Mouse (Mus musculus): ENCODE results near the gene Mid1. TPM values are rescaled to one million over a fixed set of nuclear protein-coding genes. Genes with fewer than 3 reads are reported as not detected.
"Not testable (repeated sequence)": the region's sequence is repeated elsewhere in the genome, so short reads cannot be mapped to it uniquely, and the experiment has no call there.

Gene Mid1
- total RNA-seq, 2 experiments from 2014 or later, result 8.3 to 18.3 TPM

DNA sequence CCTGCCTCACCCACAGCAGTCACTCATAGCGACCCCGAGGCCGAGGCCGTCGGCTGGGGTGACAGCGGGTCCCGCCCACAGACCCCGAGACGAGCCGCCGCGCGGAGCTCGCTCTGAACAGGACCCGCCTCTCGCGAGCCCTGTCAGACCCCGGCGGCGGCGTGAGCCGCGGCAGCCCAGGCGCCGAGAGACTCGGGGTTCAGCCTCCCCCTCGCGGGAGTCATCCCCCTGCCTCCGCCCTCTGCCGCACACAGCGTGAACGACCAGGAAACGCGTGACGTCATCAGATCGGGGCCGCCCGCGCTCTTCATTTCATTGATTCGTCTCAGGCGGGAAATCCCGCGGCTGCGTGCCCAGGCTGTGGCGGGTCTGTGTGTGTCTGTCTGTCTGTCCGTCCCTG lies 311.9 kb downstream of the Mid1 start:
- H3K4me3 ChIP-seq, result peak overlapping the region; percentile 46
- peak; percentile 52 for TF ChIP-seq CTCF (conservative IDR thresholded peaks at IDR 0.05)
- H3K27ac ChIP-seq, result peak overlapping the region; percentile 67; the same call in 1 of the 2 replicates

DNA sequence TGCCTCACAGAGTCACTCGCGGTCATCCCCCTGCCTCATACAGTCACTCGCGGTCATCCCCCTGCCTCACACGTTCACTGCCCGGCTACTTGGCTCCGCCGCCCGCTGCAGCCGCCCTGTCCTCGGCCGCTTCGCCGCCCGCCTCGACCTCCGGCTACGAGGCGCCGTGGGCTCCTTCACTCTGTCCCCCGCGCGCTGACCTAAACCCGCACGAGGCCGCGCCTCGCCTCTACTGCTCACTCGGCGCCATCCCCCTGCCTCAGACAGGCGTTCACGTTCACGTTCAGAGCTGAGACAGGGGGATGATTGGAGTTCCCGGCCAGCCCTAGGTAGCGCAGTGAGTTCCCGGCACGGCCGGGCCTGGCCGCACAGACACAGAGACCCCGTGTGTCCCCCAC lies 312.5 kb downstream of the Mid1 start:
- Histone ChIP-seq H3K27ac (peak overlapping the region; percentile 67), H3K4me3 (peak overlapping the region; percentile 46)
- peak in 1 of 2 experiments; percentile 66 for DNase-seq (ENCODE audit: low spot score in 2 of 2)

More for the DNA sequence above, 311.9 kb downstream of the Mid1 start:
- DNase-seq (ENCODE audit: low spot score in 2 of 2), result peak; percentile 91 to 93

DNA sequence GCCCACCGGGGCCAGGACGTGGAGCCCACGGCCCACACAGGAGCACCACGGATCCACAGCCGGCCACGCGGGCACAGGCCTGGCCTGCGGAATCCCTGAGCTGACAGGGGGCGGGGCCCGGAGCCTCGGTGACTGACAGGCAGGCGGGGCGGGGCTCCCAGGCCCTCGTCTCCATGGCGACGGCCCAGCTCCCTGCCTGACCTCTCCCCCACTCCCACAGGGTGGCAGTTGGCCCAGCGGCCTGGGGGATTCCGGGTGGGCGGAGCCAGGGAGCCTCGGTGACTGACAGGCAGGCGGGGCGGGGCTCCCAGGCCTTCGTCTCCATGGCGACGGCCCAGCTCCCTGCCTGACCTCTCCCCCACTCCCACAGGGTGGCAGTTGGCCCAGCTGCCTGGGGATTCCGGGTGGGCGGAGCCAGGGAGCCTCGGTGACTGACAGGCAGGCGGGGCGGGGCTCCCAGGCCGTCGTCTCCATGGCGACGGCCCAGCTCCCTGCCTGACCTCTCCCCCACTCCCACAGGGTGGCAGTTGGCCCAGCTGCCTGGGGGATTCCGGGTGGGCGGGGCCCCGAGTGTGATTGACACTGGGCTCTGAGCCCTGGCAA lies 313.0 kb downstream of the Mid1 start:
- peak; percentile 96 to 98 for DNase-seq (ENCODE audit: low spot score in 2 of 2)
- Histone ChIP-seq H3K4me3 (peak overlapping the region; percentile 46), H3K27ac (peak overlapping the region; percentile 67)
- 0 out of 2 replicates have a peak, but pooled peaks have one; percentile 2 for TF ChIP-seq CTCF (conservative IDR thresholded peaks at IDR 0.05)

GRCm38 (mm10) chrX:169998559-169999219 lies 313.7 kb downstream of the Mid1 start:
- Histone ChIP-seq H3K4me3 (peak overlapping the region; percentile 46), H3K27ac (peak overlapping the region; percentile 67)
- not testable (repeated sequence) for DNase-seq (ENCODE audit: low spot score in 2 of 2)

DNA sequence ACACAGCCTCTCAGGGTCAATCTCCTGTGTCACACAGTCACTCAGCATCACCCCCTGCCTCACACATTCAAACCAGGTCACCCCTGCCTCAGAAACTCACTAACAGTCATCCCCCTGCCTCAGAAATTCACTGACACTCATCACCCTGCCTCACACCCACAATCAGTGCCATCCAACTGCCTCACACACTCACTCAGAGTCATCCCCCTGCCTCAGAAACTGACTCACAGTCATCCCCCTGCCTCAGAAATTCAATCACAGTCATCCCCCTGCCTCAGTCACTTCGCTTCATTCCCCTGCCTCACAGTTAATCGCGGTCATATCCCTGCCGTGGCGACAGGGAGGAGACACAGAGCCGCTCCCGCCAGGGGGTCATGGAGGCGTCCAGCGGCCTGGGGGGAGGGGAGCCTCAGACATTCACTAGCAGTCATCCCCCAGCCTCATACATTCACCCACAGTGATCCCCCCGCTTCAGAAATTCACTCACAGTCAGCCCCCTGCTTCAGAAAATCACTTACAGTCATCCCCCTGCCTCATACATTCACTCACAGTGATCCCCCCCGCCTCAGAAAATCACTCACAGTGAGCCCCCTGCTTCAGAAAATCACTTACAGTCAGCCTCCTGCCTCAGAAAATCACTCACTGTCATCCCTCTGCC lies 314.4 kb downstream of the Mid1 start:
- not testable (repeated sequence) for H3K4me3 ChIP-seq; DNase-seq (ENCODE audit: low spot score in 2 of 2); H3K27ac ChIP-seq

DNA sequence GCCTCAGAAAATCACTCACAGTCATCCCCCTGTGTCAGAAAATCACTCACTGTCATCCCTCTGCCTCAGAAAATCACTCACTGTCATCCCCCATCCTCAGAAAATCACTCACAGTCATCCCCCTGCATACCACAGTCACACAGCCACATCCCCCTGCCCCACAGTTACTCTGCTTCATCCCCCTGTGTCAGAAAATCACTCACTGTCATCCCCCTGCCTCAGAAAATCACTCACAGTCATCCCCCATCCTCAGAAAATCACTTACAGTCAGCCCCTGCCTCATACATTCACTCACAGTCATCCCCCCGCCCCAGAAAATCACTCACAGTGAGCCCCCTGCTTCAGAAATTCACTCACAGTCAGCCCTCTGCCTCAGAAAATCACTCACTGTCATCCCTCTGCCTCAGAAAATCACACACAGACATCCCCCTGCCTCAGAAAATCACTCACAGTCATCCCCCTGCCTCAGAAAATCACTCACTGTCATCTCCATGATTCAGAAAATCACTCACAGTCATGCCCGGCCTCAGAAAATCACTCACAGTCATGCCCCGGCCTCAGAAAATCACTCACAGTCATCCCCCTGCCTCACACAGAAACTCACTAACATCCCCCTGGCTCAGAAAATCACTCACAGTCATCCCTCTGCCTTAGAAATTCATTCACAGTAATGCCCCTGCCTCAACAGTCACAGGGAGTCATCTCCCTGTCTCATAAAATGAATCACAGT lies 315.1 kb downstream of the Mid1 start:
- not testable (repeated sequence) for H3K4me3 ChIP-seq; DNase-seq (ENCODE audit: low spot score in 2 of 2); H3K27ac ChIP-seq

DNA sequence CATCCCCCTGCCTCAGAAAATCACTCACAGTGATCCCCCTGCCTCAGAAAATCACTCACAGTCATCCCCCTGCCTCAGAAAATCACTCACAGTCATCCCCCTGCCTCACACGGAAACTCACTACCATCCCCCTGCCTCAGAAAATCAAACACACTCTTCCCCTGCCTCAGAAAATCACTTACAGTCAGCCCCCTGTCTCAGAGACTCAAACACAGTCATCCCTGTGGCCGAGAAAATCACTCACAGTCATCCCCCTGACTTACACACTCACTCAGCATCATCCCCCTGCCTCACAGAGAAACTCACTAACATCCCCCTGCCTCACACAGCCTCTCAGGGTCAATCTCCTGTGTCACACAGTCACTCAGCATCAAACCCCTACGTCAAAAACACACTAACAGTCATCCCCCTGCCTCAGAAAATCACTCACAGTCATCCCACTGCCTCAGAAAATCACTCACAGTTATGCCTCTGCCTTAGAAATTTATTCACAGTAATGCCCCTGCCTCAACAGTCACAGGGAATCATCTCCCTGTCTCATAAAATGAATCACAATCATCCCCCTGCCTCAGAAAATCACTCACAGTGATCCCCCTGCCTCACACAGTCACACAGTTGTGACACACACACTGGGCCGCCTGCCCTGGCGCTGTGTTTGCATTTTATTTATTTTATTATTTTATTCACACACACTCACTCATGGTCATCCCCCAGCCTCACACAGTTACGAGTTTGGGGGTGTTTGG lies 315.8 kb downstream of the Mid1 start:
- not testable (repeated sequence) for DNase-seq (ENCODE audit: low spot score in 2 of 2); H3K4me3 ChIP-seq; H3K27ac ChIP-seq

DNA sequence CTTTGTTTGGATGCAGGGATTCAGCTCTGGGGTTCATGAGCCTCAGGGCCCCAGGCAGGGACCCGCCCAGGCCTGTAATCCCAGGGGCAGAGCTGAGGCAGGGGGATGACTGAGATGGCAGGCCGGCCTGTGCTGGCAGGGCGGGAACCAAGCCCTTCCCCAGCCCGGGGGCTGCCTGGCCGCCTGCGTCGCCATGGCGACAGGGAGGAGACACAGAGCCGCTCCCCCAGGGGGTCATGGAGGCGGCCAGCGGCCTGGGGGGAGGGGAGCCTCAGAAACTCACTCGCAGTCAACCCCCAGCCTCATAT lies 316.3 kb downstream of the Mid1 start:
- not testable (repeated sequence) for DNase-seq (ENCODE audit: low spot score in 2 of 2); H3K27ac ChIP-seq; H3K4me3 ChIP-seq

- H3K4me3 ChIP-seq; DNase-seq (ENCODE audit: low spot score in 2 of 2); H3K27ac ChIP-seq: not testable (repeated sequence)
Measured at GRCm38 (mm10) chrX:170002510-170003197, 317.7 kb downstream of the Mid1 start.

GRCm38 (mm10) chrX:170003536-170003935 lies 318.5 kb downstream of the Mid1 start:
- H3K4me3 ChIP-seq; DNase-seq (ENCODE audit: low spot score in 2 of 2); H3K27ac ChIP-seq: not testable (repeated sequence)

- DNase-seq (ENCODE audit: low spot score in 2 of 2); H3K27ac ChIP-seq; H3K4me3 ChIP-seq: not testable (repeated sequence)
Measured at GRCm38 (mm10) chrX:170004236-170004635, 319.2 kb downstream of the Mid1 start.

- not testable (repeated sequence) for H3K4me3 ChIP-seq; DNase-seq (ENCODE audit: low spot score in 2 of 2); H3K27ac ChIP-seq
Measured at GRCm38 (mm10) chrX:170004793-170005192, 319.8 kb downstream of the Mid1 start.

GRCm38 (mm10) chrX:170005194-170005593 lies 320.2 kb downstream of the Mid1 start:
- not testable (repeated sequence) for H3K4me3 ChIP-seq; DNase-seq (ENCODE audit: low spot score in 2 of 2); H3K27ac ChIP-seq

DNA sequence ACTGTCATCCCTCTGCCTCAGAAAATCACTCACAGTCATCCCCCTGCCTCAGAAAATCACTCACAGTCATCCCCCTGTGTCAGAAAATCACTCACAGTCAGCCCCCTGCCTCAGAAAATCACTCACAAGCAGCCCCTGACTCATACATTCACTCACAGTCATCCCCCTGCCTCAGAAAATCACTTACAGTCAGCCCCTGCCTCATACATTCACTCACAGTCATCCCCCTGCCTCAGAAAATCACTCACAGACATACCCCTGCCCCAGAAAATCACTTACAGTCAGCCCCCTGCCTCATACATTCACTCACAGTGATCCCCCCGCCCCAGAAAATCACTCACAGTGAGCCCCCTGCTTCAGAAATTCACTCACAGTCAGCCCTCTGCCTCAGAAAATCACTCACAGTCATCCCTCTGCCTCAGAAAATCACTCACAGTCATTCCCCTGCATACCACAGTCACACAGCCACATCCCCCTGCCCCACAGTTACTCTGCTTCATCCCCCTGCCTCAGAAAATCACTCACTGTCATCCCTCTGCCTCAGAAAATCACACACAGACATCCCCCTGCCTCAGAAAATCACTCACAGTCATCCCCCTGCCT lies 320.8 kb downstream of the Mid1 start:
- not testable (repeated sequence) for DNase-seq (ENCODE audit: low spot score in 2 of 2); H3K4me3 ChIP-seq; H3K27ac ChIP-seq

- not testable (repeated sequence) for DNase-seq (ENCODE audit: low spot score in 2 of 2); H3K4me3 ChIP-seq
Measured at GRCm38 (mm10) chrX:170006694-170007247, 321.8 kb downstream of the Mid1 start.

DNA sequence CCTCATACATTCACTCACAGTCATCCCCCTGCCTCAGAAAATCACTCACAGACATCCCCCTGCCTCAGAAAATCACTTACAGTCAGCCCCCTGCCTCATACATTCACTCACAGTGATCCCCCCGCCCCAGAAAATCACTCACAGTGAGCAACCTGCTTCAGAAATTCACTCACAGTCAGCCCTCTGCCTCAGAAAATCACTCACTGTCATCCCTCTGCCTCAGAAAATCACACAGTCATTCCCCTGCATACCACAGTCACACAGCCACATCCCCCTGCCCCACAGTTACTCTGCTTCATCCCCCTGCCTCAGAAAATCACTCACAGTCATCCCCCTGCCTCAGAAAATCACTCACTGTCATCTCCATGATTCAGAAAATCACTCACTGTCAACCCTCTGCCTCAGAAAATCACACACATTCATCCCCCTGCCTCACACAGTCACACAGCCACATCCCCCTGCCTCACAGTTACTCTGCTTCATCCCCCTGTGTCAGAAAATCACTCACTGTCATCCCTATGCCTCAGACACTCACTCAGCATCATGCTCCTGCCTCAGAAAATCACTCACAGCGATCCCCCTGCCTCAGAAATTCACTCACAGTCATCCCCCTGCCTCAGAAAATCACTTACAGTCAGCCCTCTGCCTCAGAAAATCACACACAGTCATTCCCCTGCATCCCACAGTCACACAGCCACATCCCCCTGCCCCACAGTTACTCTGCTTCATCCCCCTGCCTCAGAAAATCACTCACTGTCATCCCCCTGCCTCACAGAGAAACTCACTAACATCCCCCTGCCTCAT lies 322.6 kb downstream of the Mid1 start:
- H3K27ac ChIP-seq; H3K4me3 ChIP-seq; DNase-seq (ENCODE audit: low spot score in 2 of 2): not testable (repeated sequence)

More at GRCm38 (mm10) chrX:170006694-170007247, 321.8 kb downstream of the Mid1 start:
- not testable (repeated sequence) for H3K27ac ChIP-seq

Measured in layer of hippocampus, adult 2 months (tissue).